Mouse (Mus musculus) ES-Bruce4 (cell line): ENCODE measurements around the gene Olfr1414.

Source experiments
- EP300 ChIP-seq: IDR thresholded peaks from 2 replicates; pipeline ENCODE4 v1.6.1; 2011; ENCODE audit warnings: low read depth, low read length; ENCODE audit not compliant: insufficient read depth
- POLR2A ChIP-seq: IDR thresholded peaks from one replicate; pipeline ENCODE4 v1.8.1; 2011; ENCODE audit warnings: low read length; ENCODE audit not compliant: insufficient read depth

- no peak for TF ChIP-seq EP300
- no peak for TF ChIP-seq POLR2A
Measured at GRCm38 (mm10) chr1:92518561-92518960, at the start of gene Olfr1414.
